In the genomic region with DNA sequence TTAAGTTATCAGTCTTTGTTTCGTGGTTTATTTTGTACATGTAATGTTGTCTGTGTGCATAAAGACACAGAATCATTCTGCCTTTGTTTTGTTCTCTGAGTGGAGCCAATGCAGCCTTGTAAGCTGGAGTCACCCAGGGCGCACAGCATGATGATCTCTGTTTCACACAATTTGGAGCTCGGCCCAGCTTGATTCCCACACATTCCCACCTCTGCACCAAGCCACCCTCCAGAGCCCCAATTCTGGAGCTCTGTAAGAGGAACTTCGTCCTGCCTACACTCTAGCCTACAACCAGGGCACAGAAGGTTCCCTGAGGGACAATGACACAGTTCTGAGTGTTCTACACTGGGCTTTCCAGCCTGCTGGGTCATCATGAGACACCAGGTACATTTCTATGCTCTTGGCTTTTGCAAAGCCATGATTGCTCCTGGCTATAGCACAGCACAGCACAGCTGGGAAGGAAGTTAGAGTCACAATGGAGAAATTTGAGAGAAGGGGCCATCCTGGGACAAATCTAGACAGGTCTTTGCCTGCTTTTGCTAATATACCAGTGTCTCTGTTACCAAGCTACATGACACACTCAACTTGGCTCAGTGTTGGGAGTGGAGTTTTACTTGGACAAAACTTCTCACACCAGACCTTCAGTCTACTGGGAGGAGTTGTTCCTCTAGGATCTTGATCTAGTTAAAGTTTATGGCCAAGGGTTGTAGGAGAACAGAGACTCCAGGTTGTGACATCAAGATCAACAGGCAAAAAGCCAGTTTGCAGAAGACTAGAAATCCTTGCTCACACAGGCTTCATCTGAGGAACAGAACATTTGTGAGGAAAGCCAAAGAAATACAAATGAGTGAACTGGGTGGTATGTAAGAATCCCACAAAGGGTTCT, we compare ENCODE assay signal across 31 mouse cellular contexts.
DNase-seq lines count a peak whose midpoint lies in the region; ATAC-seq lines count a peak whose summit lies in the region.
"Had no signal": no experiment of that assay in that cellular context is flagged by ENCODE, and none has a peak within 500 bp of the region (broad histone marks: within the 10 kb centered on the region; RNA-seq: fewer than 3 reads in every experiment).

No protein-coding gene starts in this region.

- 0 out of 2 replicates have a peak, but pooled peaks cover 2% of the 10 kb centered on the region for H3K9me3 ChIP-seq in hindbrain, embryonic 12.5 days (replicated peaks)
- H3K9me3 ChIP-seq: embryonic facial prominence, embryonic 13.5 days; forebrain, embryonic 13.5 days; G1E; intestine, embryonic 15.5 days; limb, embryonic 13.5 days; liver, embryonic 12.5 days; neural tube, embryonic 12.5 days had no signal

- no peaks in the 10 kb centered on the region for H3K36me3 ChIP-seq in hindbrain, embryonic 12.5 days
- H3K36me3 ChIP-seq: embryonic facial prominence, embryonic 13.5 days; G1E; intestine, embryonic 15.5 days; limb, embryonic 13.5 days; liver, embryonic 12.5 days; neural tube, embryonic 12.5 days had no signal

- H3K9ac ChIP-seq in hindbrain, embryonic 12.5 days = no peak overlapping the region
- H3K9ac ChIP-seq: embryonic facial prominence, embryonic 13.5 days; forebrain, embryonic 13.5 days; intestine, embryonic 15.5 days; limb, embryonic 13.5 days; liver, embryonic 12.5 days; neural tube, embryonic 12.5 days had no signal

- H3K27me3 ChIP-seq in hindbrain, embryonic 12.5 days = no peaks in the 10 kb centered on the region
- H3K27me3 ChIP-seq: CH12.LX; embryonic facial prominence, embryonic 13.5 days; forebrain, embryonic 13.5 days; intestine, embryonic 15.5 days; limb, embryonic 13.5 days; liver, embryonic 12.5 days; neural tube, embryonic 12.5 days; Patski had no signal

- 86% methylated on average over 4 of the region's 4 CpGs for WGBS in hindbrain, embryonic 12.5 days

- intact Hi-C loops in gastrocnemius, postnatal 36 days (cut with DNase I) = loop anchor here (5.0 kb wide), 3 partner anchors 51 to 109 kb away; no protein-coding TSS in a partner anchor

- H3K27ac ChIP-seq in hindbrain, embryonic 12.5 days = no peak overlapping the region
- H3K27ac ChIP-seq: embryonic facial prominence, embryonic 13.5 days; forebrain, embryonic 13.5 days; intestine, embryonic 15.5 days; limb, embryonic 13.5 days; liver, embryonic 12.5 days; neural tube, embryonic 12.5 days had no signal

- no peak for ATAC-seq in hindbrain, embryonic 12.5 days (ENCODE audit: low FRiP score)
- ATAC-seq: forebrain, embryonic 13.5 days; hindbrain, embryonic 16.5 days; intestine, embryonic 15.5 days; liver, embryonic 12.5 days; Patski had no signal

- H3K4me3 ChIP-seq in hindbrain, embryonic 12.5 days = no peak overlapping the region
- H3K4me3 ChIP-seq: embryonic facial prominence, embryonic 13.5 days; erythroblast, embryonic 14.5 days; forebrain, embryonic 13.5 days; intestine, embryonic 15.5 days; limb, embryonic 13.5 days; liver, embryonic 12.5 days; megakaryocyte, embryonic 14.5 days; neural tube, embryonic 12.5 days had no signal

- peaks cover 8% of the 10 kb centered on the region; the same call in 1 of the 2 replicates for H3K4me1 ChIP-seq in hindbrain, embryonic 12.5 days
- H3K4me1 ChIP-seq: liver, embryonic 12.5 days had no signal

- peak; percentile 47 for DNase-seq in gastrocnemius, postnatal 25 days
- DNase-seq in gastrocnemius, postnatal 36 days = no peak
- DNase-seq in layer of hippocampus, adult 9-11 months = peak; percentile 59
- no peak for DNase-seq in layer of hippocampus, postnatal 10 days (ENCODE audit: low spot score in 2 of 2)
- DNase-seq in brain, adult 2 months (ENCODE audit: low read depth, low spot score) = peak; percentile 61
- peak; percentile 94 for DNase-seq in gonadal fat pad, adult 2 months (ENCODE audit: low read depth)
- DNase-seq: adrenal gland, adult 2 months; B cell, adult 2 months; cerebellum, adult 2 months; cerebellum, postnatal 25 days; embryo, embryonic 11 days; kidney, adult 8-10 months; kidney, postnatal 10 days; lung, adult 2 months; midbrain, embryonic 14.5 days; retina, postnatal 1 day; thymus, adult 2 months; thymus, postnatal 4 days had no signal

- no peak overlapping the region for H3K4me2 ChIP-seq in hindbrain, embryonic 12.5 days (replicated peaks)
- H3K4me2 ChIP-seq: embryonic facial prominence, embryonic 13.5 days; forebrain, embryonic 13.5 days; intestine, embryonic 15.5 days; limb, embryonic 13.5 days; liver, embryonic 12.5 days; neural tube, embryonic 12.5 days had no signal

Comparison
In these comparisons a context has a peak if more than half of its experiments do, and no peak if none do; other contexts are left out.
1. DNase-seq: peak in gastrocnemius, postnatal 25 days (single experiment), layer of hippocampus, adult 9-11 months (single experiment), brain, adult 2 months (single experiment) and gonadal fat pad, adult 2 months (single experiment); none in gastrocnemius, postnatal 36 days (0 of 2) and layer of hippocampus, postnatal 10 days (0 of 2).